29 mouse cellular contexts compared by ENCODE assay signal in the genomic region with DNA sequence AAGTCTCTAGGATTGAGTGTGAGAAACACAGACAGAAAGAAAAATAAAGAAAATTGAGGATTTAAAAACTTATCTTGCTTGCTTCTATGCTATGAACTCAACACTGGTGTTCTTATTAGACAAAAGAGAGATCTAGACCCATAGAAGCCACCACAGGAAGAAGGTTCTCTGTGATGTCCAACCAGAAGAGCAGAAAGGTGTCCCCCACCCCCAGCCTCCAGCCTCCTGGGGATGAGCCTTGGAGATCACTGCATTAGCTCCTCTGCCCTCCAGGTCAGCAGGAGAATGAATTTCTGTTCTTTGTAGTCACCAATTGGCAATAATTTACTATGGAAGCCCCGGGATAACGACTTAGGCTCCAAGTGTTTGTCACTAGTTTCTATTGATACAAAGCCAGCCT.
"Had no signal": no experiment of that assay in that cellular context is flagged by ENCODE, and none has a peak within 500 bp of the region (broad histone marks: within the 10 kb centered on the region; RNA-seq: fewer than 3 reads in every experiment).

No protein-coding gene starts in this region.

- H3K9me3 ChIP-seq: embryonic facial prominence, embryonic 10.5 days; embryonic facial prominence, embryonic 12.5 days; embryonic facial prominence, embryonic 13.5 days; embryonic facial prominence, embryonic 15.5 days; forebrain, embryonic 10.5 days; forebrain, embryonic 12.5 days; forebrain, embryonic 13.5 days; forebrain, embryonic 15.5 days had no signal

- H3K27ac ChIP-seq: embryonic facial prominence, embryonic 10.5 days; embryonic facial prominence, embryonic 12.5 days; embryonic facial prominence, embryonic 13.5 days; embryonic facial prominence, embryonic 15.5 days; forebrain, embryonic 10.5 days; forebrain, embryonic 12.5 days; forebrain, embryonic 13.5 days; forebrain, embryonic 15.5 days; gastrocnemius, adult 2 months; heart, adult 2 months had no signal

- ATAC-seq: forebrain, embryonic 13.5 days; forebrain, embryonic 14.5 days; forebrain, embryonic 15.5 days; forebrain, embryonic 16.5 days; forebrain, postnatal 0 days had no signal

- H3K27me3 ChIP-seq: embryonic facial prominence, embryonic 12.5 days; embryonic facial prominence, embryonic 13.5 days; embryonic facial prominence, embryonic 15.5 days; forebrain, embryonic 12.5 days; forebrain, embryonic 13.5 days; forebrain, embryonic 15.5 days had no signal

- H3K4me3 ChIP-seq: embryonic facial prominence, embryonic 10.5 days; embryonic facial prominence, embryonic 12.5 days; embryonic facial prominence, embryonic 13.5 days; embryonic facial prominence, embryonic 15.5 days; erythroblast, embryonic 14.5 days; forebrain, embryonic 10.5 days; forebrain, embryonic 12.5 days; forebrain, embryonic 13.5 days; forebrain, embryonic 15.5 days; gastrocnemius, adult 2 months; heart, adult 2 months had no signal

- H3K9ac ChIP-seq: embryonic facial prominence, embryonic 12.5 days; embryonic facial prominence, embryonic 13.5 days; embryonic facial prominence, embryonic 15.5 days; forebrain, embryonic 12.5 days; forebrain, embryonic 13.5 days; forebrain, embryonic 15.5 days; forebrain, postnatal 0 days had no signal

- DNase-seq: cerebellum, adult 2 months; cerebellum, adult 8-10 months; cerebellum, adult 9-10 months; cerebellum, adult 9-11 months; cerebellum, postnatal 10 days; cerebellum, postnatal 14 days; cerebellum, postnatal 25 days; cerebellum, postnatal 36 days; embryo, embryonic 11 days; forebrain, postnatal 0 days; gastrocnemius, adult 2 months; gastrocnemius, postnatal 10 days; gastrocnemius, postnatal 14 days; gastrocnemius, postnatal 25 days; gastrocnemius, postnatal 36 days; heart, adult 11 months; heart, adult 18-20 months; heart, adult 2 months had no signal

- H3K4me1 ChIP-seq: embryonic facial prominence, embryonic 15.5 days had no signal

- H3K36me3 ChIP-seq: embryonic facial prominence, embryonic 10.5 days; embryonic facial prominence, embryonic 12.5 days; embryonic facial prominence, embryonic 13.5 days; embryonic facial prominence, embryonic 15.5 days; forebrain, embryonic 10.5 days; forebrain, embryonic 12.5 days; forebrain, embryonic 15.5 days had no signal

- H3K4me2 ChIP-seq: embryonic facial prominence, embryonic 12.5 days; embryonic facial prominence, embryonic 13.5 days; embryonic facial prominence, embryonic 15.5 days; forebrain, embryonic 12.5 days; forebrain, embryonic 13.5 days; forebrain, embryonic 15.5 days had no signal
